Mouse (Mus musculus) neural tube, embryonic 15.5 days (tissue): Measurements from ENCODE around the gene Slc12a3. TPM values are rescaled to one million over a fixed set of nuclear protein-coding genes. Genes with fewer than 3 reads are reported as not detected.

Source experiments
- ATAC-seq: fragments of 200-750 bp; cut with Nextera tagmentation; 2 replicates; pipeline ENCODE4 v1.8.0; 2017; ENCODE audit warnings: mild to moderate bottlenecking, moderate TSS enrichment, moderate library complexity; ENCODE audit not compliant: low FRiP score
- H3K27ac ChIP-seq: fragments of 300-500 bp; sonication (generic); replicated peaks from 2 replicates; pipeline ENCODE4 v1.5.1; 2015; ENCODE audit warnings: mild to moderate bottlenecking, inconsistent platforms
- H3K27me3 ChIP-seq: fragments of 300-500 bp; sonication (generic); replicated peaks from 2 replicates; pipeline ENCODE4 v1.6.1; 2015; ENCODE audit warnings: inconsistent platforms
- H3K36me3 ChIP-seq: fragments of 300-500 bp; sonication (generic); 2 replicates; pipeline ENCODE4 v1.6.1; 2015; ENCODE audit warnings: inconsistent platforms
- H3K4me1 ChIP-seq: fragments of 300-500 bp; sonication (generic); 2 replicates; pipeline ENCODE4 v1.6.1; 2015; ENCODE audit warnings: inconsistent platforms
- H3K4me2 ChIP-seq: fragments of 300-500 bp; sonication (generic); 2 replicates; pipeline ENCODE4 v1.6.1; 2015; ENCODE audit warnings: inconsistent platforms, mild to moderate bottlenecking, moderate library complexity
- H3K4me3 ChIP-seq: fragments of 300-500 bp; sonication (generic); replicated peaks from 2 replicates; pipeline ENCODE4 v1.5.1; 2015; ENCODE audit warnings: mild to moderate bottlenecking, inconsistent platforms
- H3K9ac ChIP-seq: fragments of 300-500 bp; sonication (generic); replicated peaks from 2 replicates; pipeline ENCODE4 v1.6.1; 2015; ENCODE audit warnings: mild to moderate bottlenecking, inconsistent platforms
- H3K9me3 ChIP-seq: fragments of 300-500 bp; sonication (generic); replicated peaks from 2 replicates; pipeline ENCODE4 v1.6.1; 2016; ENCODE audit warnings: inconsistent platforms
- WGBS: fragments of 180-500 bp; shearing (Covaris S2); methylation state at CpG from one replicate; pipeline ENCODE4 v1.1.7; 2015; ENCODE audit warnings: mixed read lengths; 5-methylcytosine and 5-hydroxymethylcytosine counted together
- polyA plus RNA-seq: library from polyadenylated mRNA; unstranded; fragments of >200 nt; fragmentation: Nextera tagmentation; extraction: Ambion mirVana; gene quantifications from 2 replicates; pipeline ENCODE4 v1.2.1, GENCODE M21; 2015

The Slc12a3 gene
- polyA plus RNA-seq, 1 experiment from 2014 or later: 0.10 TPM

DNA sequence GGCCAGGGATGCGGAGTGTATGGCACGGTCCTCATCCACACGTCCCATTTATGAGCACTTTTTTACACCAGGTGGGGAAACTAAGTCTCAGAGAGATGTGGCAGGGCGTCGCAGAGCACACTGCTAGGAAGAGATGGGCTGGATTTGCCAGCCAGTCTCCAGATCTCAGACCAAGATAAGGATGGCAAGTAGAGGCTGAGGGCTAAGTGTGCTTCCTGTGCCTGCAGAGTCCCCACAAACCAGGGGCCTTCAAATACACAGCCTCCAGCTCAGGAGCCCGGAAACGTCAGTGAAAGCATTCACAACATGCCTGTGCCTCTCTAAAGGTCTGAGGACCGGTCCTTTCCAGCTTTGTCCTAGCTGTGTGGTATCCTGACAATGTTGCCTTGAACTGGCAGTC is 8.6 kb downstream of the Slc12a3 start:
- H3K9ac ChIP-seq: no peak overlapping the region
- 83% methylated on average over 8 of the region's 8 CpGs for WGBS
- H3K4me2 ChIP-seq: no peak overlapping the region

DNA sequence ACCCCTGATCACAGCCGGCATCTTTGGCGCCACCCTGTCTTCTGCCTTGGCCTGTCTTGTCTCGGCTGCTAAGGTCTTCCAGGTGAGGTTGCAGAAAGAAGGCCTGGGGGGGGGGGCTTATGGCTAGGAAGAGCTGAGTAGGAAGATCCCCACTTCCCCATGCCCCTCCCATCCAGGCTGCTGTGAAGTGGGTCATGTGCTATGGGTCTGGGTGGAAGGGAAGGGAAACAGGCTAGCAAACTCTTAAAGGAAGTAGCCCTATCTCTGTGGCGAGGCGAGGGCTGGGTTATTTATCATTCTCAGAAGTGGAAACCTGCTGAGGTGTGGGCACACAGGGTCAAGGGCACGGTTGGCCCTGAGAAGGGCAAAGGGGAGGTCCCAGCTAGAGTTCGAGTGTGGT is 11.8 kb downstream of the Slc12a3 start:
- no peaks in the 10 kb centered on the region for H3K36me3 ChIP-seq
- no peak overlapping the region for H3K27ac ChIP-seq
- no peak overlapping the region for H3K4me3 ChIP-seq
- H3K9me3 ChIP-seq: no peaks in the 10 kb centered on the region
- H3K9ac ChIP-seq: no peak overlapping the region
- WGBS: 84% methylated on average over 7 of the region's 7 CpGs
- no peak overlapping the region for H3K4me2 ChIP-seq
- H3K4me1 ChIP-seq: no peaks in the 10 kb centered on the region
- ATAC-seq: no peak
- no peaks in the 10 kb centered on the region for H3K27me3 ChIP-seq

More for the DNA sequence above, 8.6 kb downstream of the Slc12a3 start:
- no peak overlapping the region for H3K4me3 ChIP-seq
- no peaks in the 10 kb centered on the region for H3K36me3 ChIP-seq
- ATAC-seq: no peak
- H3K27me3 ChIP-seq: no peaks in the 10 kb centered on the region
- no peaks in the 10 kb centered on the region for H3K9me3 ChIP-seq
- H3K4me1 ChIP-seq: no peaks in the 10 kb centered on the region
- no peak overlapping the region for H3K27ac ChIP-seq

DNA sequence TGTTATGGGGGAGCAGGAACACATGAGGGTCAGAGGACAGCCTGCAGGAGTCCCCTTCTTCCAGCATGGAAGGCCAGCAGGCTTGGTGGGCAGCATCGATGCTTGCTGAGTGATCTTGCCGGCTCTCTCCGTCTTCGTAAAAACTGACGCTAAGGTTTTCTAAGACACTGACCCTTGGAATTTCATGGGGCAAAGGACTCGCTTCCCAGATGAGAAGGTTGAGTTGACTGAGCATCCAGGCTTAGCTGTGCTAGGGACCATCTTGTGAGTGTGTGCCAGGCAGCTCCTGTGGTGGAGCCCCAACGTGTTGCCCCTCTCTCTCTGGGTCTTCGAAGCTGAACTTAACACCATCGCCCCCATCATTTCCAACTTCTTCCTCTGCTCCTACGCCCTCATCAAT is 13.7 kb downstream of the Slc12a3 start:
- H3K9me3 ChIP-seq: no peaks in the 10 kb centered on the region
- no peak overlapping the region for H3K27ac ChIP-seq
- no peaks in the 10 kb centered on the region for H3K27me3 ChIP-seq
- 90% methylated on average over 10 of the region's 10 CpGs for WGBS
- no peaks in the 10 kb centered on the region for H3K4me1 ChIP-seq
- ATAC-seq: no peak
- H3K4me3 ChIP-seq: no peak overlapping the region
- H3K4me2 ChIP-seq: no peak overlapping the region
- no peaks in the 10 kb centered on the region for H3K36me3 ChIP-seq
- no peak overlapping the region for H3K9ac ChIP-seq

DNA sequence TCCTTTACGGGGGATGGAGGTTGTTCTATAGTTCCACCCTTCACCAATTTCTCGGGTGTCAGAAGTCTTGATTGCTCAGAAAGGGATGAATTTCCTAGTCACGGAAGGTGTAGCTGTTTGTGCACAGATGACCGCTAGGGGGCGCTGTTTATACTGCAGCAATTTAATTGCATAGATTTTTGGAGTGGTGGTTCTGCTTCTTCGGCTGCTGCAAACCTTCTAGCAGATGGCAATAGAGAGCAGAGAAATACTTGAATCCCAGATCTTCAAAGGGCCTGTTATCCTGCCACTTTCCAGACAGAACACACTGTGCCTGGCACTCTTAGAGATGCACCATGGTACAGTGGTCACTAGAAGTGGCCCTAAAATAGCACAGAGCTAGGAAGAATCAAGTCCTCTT is 14.3 kb downstream of the Slc12a3 start:
- Histone ChIP-seq H3K27ac (no peak overlapping the region), H3K4me2 (no peak overlapping the region), H3K9me3 (no peaks in the 10 kb centered on the region)

DNA sequence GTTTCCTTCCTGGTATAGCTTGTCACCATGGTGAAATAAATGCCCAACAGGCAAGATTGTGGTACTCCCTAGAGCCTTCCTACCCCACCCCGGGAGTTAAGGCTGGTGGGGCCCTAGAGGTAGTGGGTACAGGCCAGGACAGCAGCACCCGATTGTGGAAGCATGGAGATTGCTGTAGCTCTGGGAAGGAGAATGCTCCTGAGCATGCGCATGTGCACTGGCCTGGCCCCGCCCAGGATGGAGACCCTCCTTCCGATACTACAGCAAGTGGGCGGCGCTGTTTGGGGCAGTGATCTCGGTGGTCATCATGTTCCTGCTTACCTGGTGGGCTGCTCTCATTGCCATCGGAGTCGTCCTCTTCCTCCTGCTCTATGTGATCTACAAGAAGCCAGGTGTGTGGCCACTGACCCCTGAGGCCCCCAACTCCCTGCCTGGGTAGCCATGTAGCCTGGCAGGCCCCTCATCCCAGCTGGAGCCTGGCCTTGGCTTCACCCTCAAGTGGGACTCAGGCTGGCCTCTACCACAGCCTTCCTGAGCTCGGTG is 14.8 kb downstream of the Slc12a3 start:
- no peaks in the 10 kb centered on the region for H3K27me3 ChIP-seq
- no peak overlapping the region for H3K4me2 ChIP-seq
- no peak for ATAC-seq
- H3K36me3 ChIP-seq: no peaks in the 10 kb centered on the region
- H3K9ac ChIP-seq: no peak overlapping the region
- WGBS: 86% methylated on average over 11 of the region's 11 CpGs
- H3K27ac ChIP-seq: no peak overlapping the region
- H3K4me3 ChIP-seq: no peak overlapping the region
- no peaks in the 10 kb centered on the region for H3K9me3 ChIP-seq
- H3K4me1 ChIP-seq: no peaks in the 10 kb centered on the region

More for the DNA sequence above, 14.3 kb downstream of the Slc12a3 start:
- Histone ChIP-seq H3K9ac (no peak overlapping the region), H3K36me3 (no peaks in the 10 kb centered on the region), H3K4me3 (no peak overlapping the region), H3K4me1 (no peaks in the 10 kb centered on the region), H3K27me3 (no peaks in the 10 kb centered on the region)
- WGBS: 12% methylated on average over 6 of the region's 6 CpGs
- ATAC-seq: no peak

DNA sequence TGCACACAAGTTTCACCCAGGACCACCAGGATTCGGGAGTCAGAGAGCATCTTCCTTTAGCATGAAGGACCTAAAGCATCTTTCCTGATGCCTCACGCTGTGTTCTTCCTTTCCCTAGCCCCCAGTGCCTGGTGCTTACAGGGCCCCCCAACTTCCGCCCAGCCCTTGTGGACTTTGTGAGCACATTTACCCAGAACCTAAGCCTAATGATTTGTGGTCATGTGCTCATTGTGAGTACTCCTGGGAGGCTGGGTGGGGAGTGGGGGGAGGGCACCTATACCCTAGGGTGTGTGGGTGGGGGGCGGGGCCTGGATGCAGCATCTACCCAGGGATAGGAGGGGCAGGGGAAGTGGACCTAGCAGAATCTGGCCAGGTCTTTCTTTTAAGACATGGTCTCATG is 16.7 kb downstream of the Slc12a3 start:
- no peak for ATAC-seq
- WGBS: 92% methylated on average over 4 of the region's 4 CpGs
- H3K36me3 ChIP-seq: no peaks in the 10 kb centered on the region
- no peak overlapping the region for H3K4me3 ChIP-seq
- no peak overlapping the region for H3K27ac ChIP-seq
- H3K4me2 ChIP-seq: no peak overlapping the region
- H3K4me1 ChIP-seq: no peaks in the 10 kb centered on the region
- H3K27me3 ChIP-seq: no peaks in the 10 kb centered on the region
- H3K9ac ChIP-seq: no peak overlapping the region
- no peaks in the 10 kb centered on the region for H3K9me3 ChIP-seq

DNA sequence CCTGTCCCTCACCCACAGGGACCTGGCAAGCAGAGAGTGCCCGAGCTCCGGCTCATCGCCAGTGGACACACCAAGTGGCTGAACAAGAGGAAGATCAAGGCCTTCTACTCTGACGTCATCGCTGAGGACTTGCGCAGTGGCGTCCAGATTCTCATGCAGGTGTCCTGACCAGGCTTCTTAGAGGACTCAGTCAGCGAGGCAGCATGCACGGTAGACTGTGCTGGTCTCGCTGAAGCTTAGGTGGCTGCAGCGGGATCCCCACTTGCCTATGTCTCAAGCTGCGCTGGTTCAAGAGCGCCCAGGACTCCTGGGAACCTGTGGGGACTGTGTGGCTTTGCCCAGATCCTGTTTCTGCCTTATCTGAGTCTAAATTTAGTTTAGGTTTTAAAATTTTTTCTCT is 17.3 kb downstream of the Slc12a3 start:
- H3K4me2 ChIP-seq: no peak overlapping the region
- no peak overlapping the region for H3K4me3 ChIP-seq
- no peaks in the 10 kb centered on the region for H3K9me3 ChIP-seq
- no peak for ATAC-seq
- H3K27ac ChIP-seq: no peak overlapping the region
- no peaks in the 10 kb centered on the region for H3K36me3 ChIP-seq
- H3K27me3 ChIP-seq: no peaks in the 10 kb centered on the region
- 93% methylated on average over 13 of the region's 13 CpGs for WGBS
- H3K4me1 ChIP-seq: no peaks in the 10 kb centered on the region
- H3K9ac ChIP-seq: no peak overlapping the region

DNA sequence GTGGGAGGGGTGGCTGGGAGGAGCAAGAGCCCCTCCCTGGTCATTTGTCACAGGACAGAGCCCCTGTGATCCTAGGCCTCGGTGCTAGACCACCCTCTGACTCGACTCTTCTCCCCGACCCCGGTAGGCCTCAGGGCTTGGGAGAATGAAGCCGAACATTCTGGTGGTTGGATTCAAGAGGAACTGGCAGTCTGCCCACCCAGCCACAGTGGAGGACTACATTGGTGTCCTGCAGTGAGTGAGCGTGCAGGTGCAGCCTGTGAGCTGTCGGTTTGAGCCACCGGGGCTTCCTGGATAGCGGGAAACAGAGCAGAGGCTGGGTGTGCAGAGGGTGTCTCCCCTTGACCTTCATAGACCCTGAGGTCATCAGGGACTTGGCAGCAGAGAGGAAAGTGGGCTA is 19.4 kb downstream of the Slc12a3 start:
- Histone ChIP-seq H3K9ac (no peak overlapping the region), H3K9me3 (no peaks in the 10 kb centered on the region), H3K27ac (no peak overlapping the region), H3K4me2 (no peak overlapping the region), H3K4me3 (no peak overlapping the region), H3K4me1 (no peaks in the 10 kb centered on the region), H3K36me3 (no peaks in the 10 kb centered on the region), H3K27me3 (no peaks in the 10 kb centered on the region)
- no peak for ATAC-seq
- 65% methylated on average over 9 of the region's 9 CpGs for WGBS

DNA sequence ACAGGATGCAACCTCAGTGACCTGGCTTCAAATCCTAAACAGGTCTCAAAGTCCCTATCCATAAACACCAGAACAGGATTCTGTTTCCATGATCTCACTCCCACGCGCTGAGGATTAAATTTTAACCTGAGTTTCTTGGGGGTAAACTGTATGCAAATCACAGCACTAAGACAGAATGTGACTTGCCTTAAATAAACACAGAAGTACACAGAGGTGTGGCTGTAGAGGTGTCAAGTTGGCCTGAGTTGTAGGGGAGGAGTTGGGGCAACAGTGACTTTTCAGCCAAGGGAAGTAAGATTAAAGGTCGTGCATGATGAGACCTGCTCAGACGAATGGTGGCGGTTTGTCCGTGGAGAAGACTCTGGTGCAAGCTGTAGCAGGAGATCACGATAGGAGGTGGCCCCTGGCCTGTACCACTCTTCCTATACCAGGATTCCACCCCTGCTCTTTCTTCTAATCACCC is 25.1 kb downstream of the Slc12a3 start:
- H3K9me3 ChIP-seq: no peaks in the 10 kb centered on the region
- no peaks in the 10 kb centered on the region for H3K27me3 ChIP-seq
- H3K4me2 ChIP-seq: no peak overlapping the region
- ATAC-seq: no peak
- H3K4me3 ChIP-seq: no peak overlapping the region
- peaks cover 3% of the 10 kb centered on the region; the same call in 1 of the 2 replicates for H3K4me1 ChIP-seq
- H3K36me3 ChIP-seq: no peaks in the 10 kb centered on the region
- H3K9ac ChIP-seq: no peak overlapping the region
- WGBS: 86% methylated on average over 7 of the region's 7 CpGs
- no peak overlapping the region for H3K27ac ChIP-seq

DNA sequence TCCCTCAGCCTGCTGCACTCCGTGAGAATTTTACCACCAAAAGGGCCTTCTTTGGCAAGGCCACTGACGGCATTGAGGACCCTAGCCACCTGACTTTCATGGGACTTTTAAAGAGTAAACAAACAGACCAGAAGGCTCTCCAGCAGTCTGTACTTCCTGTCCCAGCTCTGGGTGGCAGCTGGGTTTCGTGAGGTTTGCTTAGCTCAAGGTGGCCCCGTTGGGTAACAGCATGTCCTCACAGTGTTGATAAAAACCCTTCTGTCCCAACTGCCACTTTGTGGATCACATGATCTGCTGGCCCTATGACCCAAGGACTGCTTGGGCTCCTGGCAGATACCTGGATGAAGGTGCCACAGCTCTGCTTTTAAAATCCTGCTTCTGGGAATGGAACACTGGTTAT is 25.6 kb downstream of the Slc12a3 start:
- no peak overlapping the region for H3K9ac ChIP-seq
- no peaks in the 10 kb centered on the region for H3K36me3 ChIP-seq
- no peak overlapping the region for H3K4me3 ChIP-seq
- no peak overlapping the region for H3K4me2 ChIP-seq
- H3K9me3 ChIP-seq: no peaks in the 10 kb centered on the region
- 82% methylated on average over 4 of the region's 4 CpGs for WGBS
- no peak for ATAC-seq
- H3K27me3 ChIP-seq: no peaks in the 10 kb centered on the region
- peaks cover 3% of the 10 kb centered on the region; the same call in 1 of the 2 replicates for H3K4me1 ChIP-seq
- H3K27ac ChIP-seq: no peak overlapping the region

DNA sequence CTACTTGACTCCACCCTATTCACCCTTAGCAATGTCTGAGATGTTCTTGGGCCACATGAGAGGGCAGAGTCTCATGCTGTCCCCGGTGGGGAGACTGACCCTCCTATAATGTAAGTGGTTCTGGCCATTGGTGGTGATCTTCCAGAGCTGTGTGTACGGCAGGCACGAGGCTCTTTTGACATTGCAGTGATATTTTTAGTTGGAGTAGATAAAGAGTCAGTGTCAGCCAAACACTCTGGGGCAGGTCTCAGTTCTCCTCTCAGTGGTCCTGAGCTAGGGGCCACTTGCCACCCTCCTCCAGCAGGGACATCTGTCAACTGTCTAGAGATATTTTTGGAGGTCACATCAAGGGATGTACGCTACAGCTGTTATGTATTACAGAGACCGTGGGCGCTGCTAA is 28.2 kb downstream of the Slc12a3 start:
- Histone ChIP-seq H3K9ac (no peak overlapping the region), H3K9me3 (no peaks in the 10 kb centered on the region), H3K4me1 (peaks cover 3% of the 10 kb centered on the region; the same call in 1 of the 2 replicates), H3K4me3 (no peak overlapping the region), H3K36me3 (no peaks in the 10 kb centered on the region), H3K27ac (no peak overlapping the region), H3K4me2 (no peak overlapping the region), H3K27me3 (no peaks in the 10 kb centered on the region)
- 88% methylated on average over 6 of the region's 6 CpGs for WGBS
- ATAC-seq: no peak

DNA sequence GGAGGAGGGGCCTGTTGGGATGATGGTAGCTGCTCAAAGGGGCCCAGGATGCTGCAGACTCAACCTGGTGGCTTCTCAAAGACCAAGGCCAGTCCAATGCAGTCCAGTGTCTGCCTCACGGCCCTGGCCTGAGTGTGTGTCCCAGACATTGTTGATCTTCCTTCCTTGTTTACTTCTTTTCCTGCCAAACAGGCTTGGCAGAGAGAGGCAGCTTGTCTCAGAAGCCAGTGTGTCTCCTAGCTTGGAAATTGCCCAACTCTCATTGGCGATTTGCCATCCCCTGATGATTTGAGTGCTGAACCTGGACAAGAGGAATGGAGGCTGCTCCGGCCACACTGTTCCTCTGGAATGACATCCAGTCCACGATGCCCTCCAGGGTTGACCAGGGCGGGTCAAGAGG is 29.5 kb downstream of the Slc12a3 start:
- 61% methylated on average over 5 of the region's 5 CpGs for WGBS
- H3K27ac ChIP-seq: no peak overlapping the region
- no peaks in the 10 kb centered on the region for H3K9me3 ChIP-seq
- no peak overlapping the region for H3K4me2 ChIP-seq
- peaks cover 3% of the 10 kb centered on the region; the same call in 1 of the 2 replicates for H3K4me1 ChIP-seq
- H3K9ac ChIP-seq: no peak overlapping the region
- no peaks in the 10 kb centered on the region for H3K27me3 ChIP-seq
- no peak for ATAC-seq
- H3K36me3 ChIP-seq: no peaks in the 10 kb centered on the region
- H3K4me3 ChIP-seq: no peak overlapping the region
